Mouse (Mus musculus) E14TG2a.4 (cell line): ENCODE results near the gene Jpt1.

Source experiments
- H3K27me3 ChIP-seq: 2 replicates; pipeline ENCODE4 v1.6.1; 2014; ENCODE audit warnings: low read length, control low read depth; ENCODE audit not compliant: insufficient read depth
- H3K36me3 ChIP-seq: 2 replicates; pipeline ENCODE4 v1.6.1; 2014; ENCODE audit warnings: low read length, control low read depth; ENCODE audit not compliant: insufficient read depth
- H3K4me1 ChIP-seq: replicated peaks from 2 replicates; pipeline ENCODE4 v1.6.1; 2014; ENCODE audit warnings: low read depth, low read length, control low read depth
- H3K4me3 ChIP-seq: replicated peaks from 2 replicates; pipeline ENCODE4 v1.5.1; 2014; ENCODE audit warnings: mild to moderate bottlenecking, low read length
- H3K9me3 ChIP-seq: 2 replicates; pipeline ENCODE4 v1.6.1; 2014; ENCODE audit warnings: low read length, control low read depth
- CTCF ChIP-seq: conservative IDR thresholded peaks from 2 replicates; pipeline ENCODE4 v1.5.1; 2014; ENCODE audit warnings: low read length
- NANOG ChIP-seq: IDR thresholded peaks from 2 replicates; pipeline ENCODE4 v1.6.1; 2014; ENCODE audit warnings: borderline replicate concordance, low read length, mixed read lengths
- POU5F1 ChIP-seq: IDR thresholded peaks from 2 replicates; pipeline ENCODE4 v1.6.1; 2014; ENCODE audit warnings: low read length, borderline replicate concordance

Gene Jpt1

GRCm38 (mm10) chr11:115475025-115475757 is 39.0 kb downstream of the Jpt1 start, which contains the start of gene Armc7:
Gene Armc7 (plus strand): TSS chr11:115475667.
- TF ChIP-seq CTCF, result no peak
- no peak for TF ChIP-seq POU5F1
- no peak for TF ChIP-seq NANOG
- peaks cover 15% of the 10 kb centered on the region for H3K36me3 ChIP-seq
- no peaks in the 10 kb centered on the region for H3K9me3 ChIP-seq
- H3K4me3 ChIP-seq, result peak within 1 kb of the TSS; percentile 94
- H3K4me1 ChIP-seq, result peaks cover 59% of the 10 kb centered on the region
- H3K27me3 ChIP-seq, result no peaks in the 10 kb centered on the region

GRCm38 (mm10) chr11:115473626-115474275 is 40.4 kb downstream of the Jpt1 start:
- Histone ChIP-seq H3K27me3 (no peaks in the 10 kb centered on the region), H3K9me3 (no peaks in the 10 kb centered on the region), H3K4me3 (peak overlapping the region; percentile 54), H3K36me3 (0 out of 2 replicates have a peak, but pooled peaks cover 3% of the 10 kb centered on the region), H3K4me1 (peaks cover 66% of the 10 kb centered on the region)
- peak; percentile 100 for TF ChIP-seq CTCF
- TF ChIP-seq POU5F1, result no peak
- TF ChIP-seq NANOG, result no peak

DNA sequence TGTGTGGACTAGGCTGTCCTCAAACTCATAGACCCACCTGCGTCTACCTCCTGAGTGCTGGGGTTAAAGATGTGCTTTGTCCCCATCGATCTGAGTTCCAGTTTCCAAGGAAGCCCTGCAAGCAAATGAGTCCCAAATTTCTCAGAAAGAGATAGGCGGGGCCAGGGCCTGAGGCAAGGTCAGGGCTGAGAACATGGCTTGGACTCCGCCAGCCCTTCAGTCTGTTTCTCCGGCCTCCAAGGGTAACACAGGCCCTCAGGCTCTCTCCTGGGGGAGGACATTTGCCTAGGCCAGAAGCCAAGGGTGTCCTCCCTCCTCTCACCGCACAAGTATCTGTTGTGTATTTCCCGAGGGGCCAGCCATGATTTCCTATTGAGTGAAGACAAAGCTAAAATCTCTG is 42.0 kb downstream of the Jpt1 start:
- TF ChIP-seq POU5F1 (no peak), CTCF (no peak), NANOG (no peak)
- no peaks in the 10 kb centered on the region for H3K27me3 ChIP-seq
- no peaks in the 10 kb centered on the region for H3K9me3 ChIP-seq
- 0 out of 2 replicates have a peak, but pooled peaks cover 3% of the 10 kb centered on the region for H3K36me3 ChIP-seq
- peaks cover 69% of the 10 kb centered on the region for H3K4me1 ChIP-seq
- peak overlapping the region; percentile 43 for H3K4me3 ChIP-seq

DNA sequence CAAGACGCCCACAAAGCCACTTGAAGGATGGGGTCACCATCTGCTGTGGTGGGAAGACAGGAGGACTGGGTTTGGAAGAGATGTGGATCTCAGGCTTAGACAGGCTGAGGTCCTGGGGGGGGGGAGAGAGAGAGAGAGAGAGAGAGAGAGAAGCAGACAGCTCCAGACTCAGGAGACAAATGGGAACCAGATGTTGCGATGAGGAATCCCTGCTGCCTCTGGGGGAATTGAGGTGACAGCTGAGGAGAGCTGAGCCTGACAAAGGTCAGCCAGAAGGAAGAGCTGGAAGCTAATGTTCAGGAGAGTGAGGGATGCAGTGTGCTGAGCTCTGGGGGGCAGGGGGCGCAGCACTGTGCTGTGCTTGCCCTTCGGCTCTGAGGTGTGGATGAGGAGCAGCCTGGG is 47.0 kb downstream of the Jpt1 start:
- peaks cover 10% of the 10 kb centered on the region for H3K27me3 ChIP-seq
- H3K4me3 ChIP-seq, result no peak overlapping the region
- H3K4me1 ChIP-seq, result peaks cover 53% of the 10 kb centered on the region
- no peaks in the 10 kb centered on the region for H3K36me3 ChIP-seq
- H3K9me3 ChIP-seq, result no peaks in the 10 kb centered on the region
- TF ChIP-seq CTCF, result no peak
- TF ChIP-seq POU5F1, result no peak
- TF ChIP-seq NANOG, result no peak

- peaks cover 10% of the 10 kb centered on the region for H3K27me3 ChIP-seq
- peaks cover 57% of the 10 kb centered on the region for H3K4me1 ChIP-seq
- TF ChIP-seq CTCF (no peak), POU5F1 (no peak), NANOG (no peak)
- H3K9me3 ChIP-seq, result no peaks in the 10 kb centered on the region
- no peak overlapping the region for H3K4me3 ChIP-seq
- no peaks in the 10 kb centered on the region for H3K36me3 ChIP-seq
Observed at GRCm38 (mm10) chr11:115464851-115465250, 49.3 kb downstream of the Jpt1 start.

- H3K4me1 ChIP-seq, result peaks cover 49% of the 10 kb centered on the region
- H3K27me3 ChIP-seq, result peaks cover 11% of the 10 kb centered on the region
- H3K4me3 ChIP-seq, result peak overlapping the region; percentile 17; the same call in 1 of the 2 replicates
- H3K36me3 ChIP-seq, result no peaks in the 10 kb centered on the region
- no peak for TF ChIP-seq NANOG
- TF ChIP-seq POU5F1, result no peak
- TF ChIP-seq CTCF, result no peak
- no peaks in the 10 kb centered on the region for H3K9me3 ChIP-seq
Observed at GRCm38 (mm10) chr11:115463397-115463796, 50.8 kb downstream of the Jpt1 start.

DNA sequence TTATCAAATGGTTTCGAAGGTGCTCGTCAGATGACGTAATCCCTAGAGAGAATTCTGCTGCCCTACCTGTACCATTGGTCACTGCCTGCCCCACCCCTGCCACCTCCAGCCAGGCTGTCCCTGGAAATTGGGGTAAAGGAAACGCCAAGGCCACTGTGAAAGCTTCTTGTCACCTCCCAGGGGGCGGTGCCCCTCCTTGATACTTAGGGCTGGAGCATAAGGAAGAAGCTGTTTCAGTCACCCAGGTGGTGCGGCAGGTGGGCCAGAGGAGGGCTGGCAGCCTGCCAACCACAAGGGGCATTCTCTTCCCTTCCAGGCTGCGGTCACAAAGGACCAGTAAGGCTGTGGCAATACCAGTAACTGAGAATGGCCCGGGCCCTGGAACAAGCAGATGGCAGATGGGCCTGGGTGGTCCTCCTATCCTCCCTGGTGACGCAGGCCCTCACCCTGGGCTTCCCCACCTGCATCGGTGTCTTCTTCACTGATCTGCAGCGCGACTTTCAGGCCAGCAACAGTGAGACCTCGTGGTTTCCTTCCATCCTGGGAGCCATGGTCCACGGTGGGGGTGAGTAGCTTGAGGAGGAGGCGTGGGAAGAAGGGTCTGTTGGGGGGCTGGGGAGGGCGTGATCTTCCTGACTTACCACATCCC is 51.8 kb downstream of the Jpt1 start, which contains the start of gene Slc16a5:
Gene Slc16a5, plus strand, starts transcription at position 232 of the 649 bp plus-strand sequence.
- peaks cover 50% of the 10 kb centered on the region for H3K4me1 ChIP-seq
- peaks cover 15% of the 10 kb centered on the region for H3K27me3 ChIP-seq
- peak within 1 kb of the TSS; percentile 17; the same call in 1 of the 2 replicates for H3K4me3 ChIP-seq
- TF ChIP-seq NANOG (no peak), CTCF (no peak), POU5F1 (no peak)
- H3K36me3 ChIP-seq, result no peaks in the 10 kb centered on the region
- no peaks in the 10 kb centered on the region for H3K9me3 ChIP-seq

DNA sequence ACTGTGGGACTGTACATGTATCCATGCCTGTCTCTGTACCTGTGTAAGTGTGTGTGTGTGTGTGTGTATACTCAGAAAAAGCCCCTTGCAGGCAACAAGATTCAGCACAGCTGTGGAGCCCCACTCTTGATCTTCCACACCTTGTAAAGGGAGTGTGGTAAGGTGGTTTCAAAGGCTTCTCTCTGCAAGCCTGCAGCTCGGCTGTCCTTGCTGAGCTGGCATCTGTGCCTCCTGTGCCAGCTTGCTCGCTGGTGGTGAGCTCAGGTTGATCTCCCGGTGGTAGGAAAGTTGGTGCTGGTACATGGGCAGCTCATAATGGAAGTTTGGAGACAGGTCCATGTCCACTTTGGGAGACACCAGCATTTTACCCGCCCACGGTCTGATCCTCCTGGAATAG is 52.3 kb downstream of the Jpt1 start:
- Histone ChIP-seq H3K4me3 (no peak overlapping the region), H3K9me3 (no peaks in the 10 kb centered on the region), H3K36me3 (no peaks in the 10 kb centered on the region), H3K4me1 (peaks cover 53% of the 10 kb centered on the region), H3K27me3 (peaks cover 15% of the 10 kb centered on the region)
- TF ChIP-seq POU5F1 (no peak), NANOG (no peak), CTCF (no peak)
